Mouse (Mus musculus) spleen, adult 2 months (tissue): Measurements from ENCODE around the gene Srd5a1.

Experiments used
- CTCF ChIP-seq: fragments of 200-500 bp; IDR thresholded peaks from 2 replicates; pipeline ENCODE4 v1.5.1; 2011; ENCODE audit warnings: mild to moderate bottlenecking, inconsistent platforms; ENCODE audit not compliant: insufficient read depth, insufficient read length, insufficient replicate concordance; ENCODE audit errors: extremely low read depth
- POLR2A ChIP-seq: fragments of 200-500 bp; IDR thresholded peaks from 2 replicates; pipeline ENCODE4 v1.6.1; 2011; ENCODE audit warnings: low read depth, low read length, inconsistent platforms

DNA sequence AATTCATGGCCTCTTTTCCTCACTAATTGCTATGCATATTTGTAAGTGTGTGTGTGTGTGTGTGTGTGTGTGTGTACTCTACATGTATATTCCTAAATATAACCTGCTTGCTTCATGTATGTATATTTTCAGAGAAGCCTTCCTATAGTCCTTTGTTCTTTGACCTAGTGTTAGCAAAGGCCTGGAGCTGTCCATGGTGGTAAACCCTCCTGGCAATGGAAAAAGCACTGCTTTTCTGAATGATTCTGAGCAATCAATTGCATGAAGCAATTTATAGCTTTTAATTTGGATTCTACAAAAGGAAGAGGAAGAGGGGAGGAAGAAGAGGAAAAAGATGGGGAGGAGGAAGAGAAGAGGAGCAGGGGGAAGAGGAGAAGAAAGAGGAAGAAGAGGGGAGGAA is 54.5 kb downstream of the Srd5a1 start:
- TF ChIP-seq POLR2A, result no peak
- no peak for TF ChIP-seq CTCF
